Mouse (Mus musculus) layer of hippocampus, postnatal 36 days (tissue): ENCODE data around the gene Tmtc4. TPM values are rescaled to one million over a fixed set of nuclear protein-coding genes. Genes with fewer than 3 reads are reported as not detected.

ENCODE experiments used
- DNase-seq, 2 experiments: peaks; one replicate each; pipeline ENCODE4 v3.0.0; 2022
- total RNA-seq, 2 experiments: library from RNA; stranded (reverse); gene quantifications; 2 replicates each; pipeline ENCODE4 v1.2.3; 2021

Tmtc4 gene
- total RNA-seq, 2 experiments from 2014 or later: 21.5 to 23.5 TPM

DNA sequence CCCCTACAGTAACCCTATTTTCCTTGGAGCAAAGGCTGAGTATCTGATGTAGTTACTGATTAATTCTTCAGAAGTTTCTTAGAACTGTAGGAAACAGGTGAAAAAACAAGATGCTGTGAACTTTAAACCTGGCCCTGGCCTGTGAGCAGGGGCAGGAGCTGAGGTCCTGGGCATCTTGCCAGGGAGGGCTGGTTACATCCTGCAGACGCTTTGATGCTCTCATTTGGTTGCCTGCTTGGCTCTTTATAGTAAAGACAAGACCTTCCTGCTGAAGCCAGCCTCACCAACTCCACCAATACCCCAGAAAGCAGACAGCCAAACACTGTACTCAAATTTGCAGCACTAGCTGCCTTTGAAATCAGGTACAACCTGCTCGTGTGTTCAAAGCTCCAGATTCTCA is 81.7 kb downstream of the Tmtc4 start:
- DNase-seq: no peak

DNA sequence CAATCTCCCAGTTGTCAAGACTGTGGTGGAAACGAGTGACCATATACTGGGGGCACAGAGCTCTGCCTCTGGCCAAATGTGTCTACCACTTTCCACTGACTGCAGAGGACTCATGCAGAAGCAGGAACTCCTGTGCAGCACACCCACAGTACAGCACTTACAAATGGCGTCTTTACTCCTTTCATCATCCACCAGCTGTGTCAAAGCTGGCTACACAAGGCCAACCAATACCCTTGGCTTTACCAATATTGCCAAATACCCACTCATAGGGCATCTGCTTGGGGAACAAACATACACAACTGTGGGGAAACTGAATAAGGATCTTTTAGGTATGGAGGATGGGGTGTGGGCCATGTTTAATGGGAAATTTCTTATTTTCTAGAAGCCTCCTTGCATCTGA is 82.1 kb downstream of the Tmtc4 start:
- no peak for DNase-seq

DNA sequence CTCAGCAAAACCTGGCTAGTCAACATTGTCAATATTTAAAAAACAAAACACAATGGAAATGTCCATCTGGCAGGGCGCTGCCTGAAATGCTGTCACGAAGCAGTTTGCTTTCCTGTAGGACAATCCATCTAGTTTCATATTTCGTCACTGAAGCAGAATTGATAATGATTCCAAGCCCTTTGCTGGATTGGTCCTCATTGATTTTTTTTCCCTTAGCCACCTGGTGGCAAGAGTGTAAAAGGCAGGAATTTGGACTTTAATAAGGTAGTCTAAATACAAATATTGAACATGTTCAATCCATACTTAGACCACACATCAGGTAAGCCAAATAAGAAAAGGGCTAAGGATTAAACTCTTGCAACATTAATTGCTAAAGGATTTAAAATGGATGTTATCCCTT is 82.7 kb downstream of the Tmtc4 start:
- no peak for DNase-seq

DNA sequence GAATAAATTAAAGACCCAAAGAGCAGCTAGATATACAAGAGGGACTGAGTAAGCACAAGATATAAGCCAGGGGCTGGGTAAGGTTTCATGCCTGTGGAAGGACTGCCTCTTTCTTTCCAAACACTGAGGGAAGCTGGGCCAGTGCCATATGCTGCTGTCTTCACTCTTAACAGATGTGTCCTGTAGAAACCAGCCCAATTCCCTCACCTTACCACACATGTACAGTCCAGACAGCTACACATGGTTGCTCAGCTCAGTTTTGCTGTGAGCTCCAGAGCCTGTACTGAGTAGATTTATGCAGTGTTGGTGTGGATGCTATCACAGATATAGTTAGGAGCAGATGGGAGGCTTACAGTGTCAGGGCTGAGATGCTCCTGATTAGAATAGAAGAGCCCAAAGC is 83.2 kb downstream of the Tmtc4 start:
- DNase-seq: no peak

DNA sequence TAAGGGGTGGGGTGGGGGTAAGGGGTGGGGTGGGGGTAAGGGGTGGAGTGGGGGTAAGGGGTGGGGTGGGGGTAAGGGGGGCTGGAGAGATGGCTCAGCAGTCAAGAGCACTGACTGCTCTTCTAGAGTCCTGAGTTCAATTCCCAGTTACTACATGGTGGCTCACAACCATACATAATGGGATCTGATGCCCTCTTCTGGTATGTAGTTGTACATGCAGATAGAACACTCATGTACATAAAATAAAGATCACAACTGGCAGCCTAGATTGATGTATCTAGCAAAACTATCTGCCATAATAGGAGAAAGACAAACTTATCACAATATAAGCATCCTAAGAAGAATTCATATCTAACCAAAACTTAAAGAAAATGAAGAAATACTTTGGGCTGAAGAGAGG is 85.3 kb downstream of the Tmtc4 start:
- DNase-seq: no peak

DNA sequence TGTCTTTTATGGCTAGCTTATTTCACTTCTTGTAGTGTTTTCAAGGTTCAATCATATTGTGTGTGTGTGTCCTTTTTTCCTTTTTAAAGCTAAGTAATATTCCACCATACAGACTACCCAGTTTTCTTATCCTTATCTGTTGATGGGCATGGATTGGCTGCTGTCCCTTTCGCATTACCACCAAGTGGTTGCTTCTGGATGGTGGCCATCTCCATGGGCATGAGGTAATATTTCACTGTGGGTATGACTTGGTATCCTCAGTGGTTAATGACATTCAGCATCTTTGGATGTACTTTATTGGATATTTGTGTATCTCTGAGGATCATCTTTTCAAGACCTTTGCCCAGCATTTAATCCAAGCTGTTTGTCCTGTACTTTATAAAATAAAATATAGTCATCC is 87.7 kb downstream of the Tmtc4 start:
- no peak for DNase-seq

DNA sequence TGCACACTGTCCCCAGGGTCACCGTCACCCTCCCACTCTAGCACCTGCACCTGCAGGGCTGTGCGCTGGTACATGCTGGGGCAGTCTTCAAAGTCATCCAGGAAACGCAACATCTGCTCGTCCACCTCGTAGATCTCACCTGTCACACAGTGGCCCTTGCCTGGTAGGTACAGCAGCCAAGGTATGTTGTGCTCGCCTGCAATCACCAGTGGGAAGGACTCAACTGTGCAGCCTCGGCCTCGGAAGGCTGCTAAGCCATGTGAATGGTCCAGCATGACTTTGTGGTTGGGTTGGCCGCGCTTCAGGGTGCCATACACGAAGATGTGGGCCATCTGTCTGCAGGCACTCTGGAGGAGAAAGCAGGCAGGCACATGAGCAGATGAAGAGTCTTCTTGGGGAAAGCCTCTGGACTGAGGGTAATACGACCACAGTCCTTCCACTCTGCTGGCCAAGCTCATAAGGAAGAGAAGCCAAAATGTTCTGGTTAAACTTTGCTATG is 92.3 kb downstream of the Tmtc4 start:
- no peak for DNase-seq

DNA sequence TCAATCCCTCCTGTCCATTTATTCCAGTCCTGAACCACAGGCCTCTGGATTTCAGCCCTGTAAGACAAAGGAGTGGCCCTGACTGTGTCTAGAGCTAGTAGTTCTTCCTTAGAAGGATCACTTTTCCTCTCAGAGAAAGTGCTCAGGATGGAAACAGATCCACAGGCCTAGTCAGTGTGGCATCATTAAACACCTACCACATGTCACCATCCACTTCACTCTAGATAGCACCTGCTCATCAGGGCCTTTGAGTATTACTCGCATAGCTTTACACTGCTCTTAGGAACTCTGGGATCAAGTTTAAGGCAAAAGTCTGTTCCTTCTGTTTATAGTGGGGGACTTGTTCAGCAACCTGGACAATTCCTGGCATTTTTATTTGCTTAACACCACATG is 95.4 kb downstream of the Tmtc4 start:
- no peak for DNase-seq

DNA sequence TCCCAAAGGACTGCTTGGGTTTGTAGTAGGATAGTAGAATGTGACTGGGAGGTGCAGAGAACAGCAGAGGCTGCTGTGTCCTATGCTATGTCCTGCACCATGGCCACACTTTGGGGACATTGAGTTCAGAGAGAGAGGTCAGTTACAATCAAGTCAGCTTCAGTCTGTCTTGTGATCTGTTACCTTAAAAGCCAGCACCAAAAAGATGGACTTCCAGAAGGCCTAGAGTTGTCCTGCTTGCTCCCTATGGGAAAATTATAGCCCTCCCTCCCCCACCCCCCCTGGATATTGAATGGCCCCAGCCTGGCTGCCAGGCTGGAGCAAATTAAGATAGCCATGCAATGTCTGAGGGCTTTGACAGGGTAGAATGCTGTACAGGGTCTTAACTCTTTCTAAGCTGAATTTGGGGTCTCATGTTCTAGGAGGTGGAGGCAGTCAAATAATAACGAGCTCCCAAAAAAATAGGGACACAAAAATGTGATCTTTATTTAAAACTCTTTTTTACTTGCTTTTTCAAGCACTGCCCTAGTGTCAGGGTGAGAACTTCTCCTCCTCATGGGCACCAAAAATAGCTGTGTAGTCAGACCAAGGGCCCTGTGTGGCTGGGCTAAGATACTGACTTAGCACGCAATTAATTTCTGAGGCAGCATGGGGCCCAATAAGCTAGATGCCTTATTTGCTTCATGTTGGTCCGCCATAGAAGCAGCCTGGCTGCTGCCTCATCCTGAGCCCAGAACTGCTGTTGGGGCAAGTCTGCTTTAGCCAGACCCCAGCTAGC is 95.9 kb downstream of the Tmtc4 start:
- no peak for DNase-seq

DNA sequence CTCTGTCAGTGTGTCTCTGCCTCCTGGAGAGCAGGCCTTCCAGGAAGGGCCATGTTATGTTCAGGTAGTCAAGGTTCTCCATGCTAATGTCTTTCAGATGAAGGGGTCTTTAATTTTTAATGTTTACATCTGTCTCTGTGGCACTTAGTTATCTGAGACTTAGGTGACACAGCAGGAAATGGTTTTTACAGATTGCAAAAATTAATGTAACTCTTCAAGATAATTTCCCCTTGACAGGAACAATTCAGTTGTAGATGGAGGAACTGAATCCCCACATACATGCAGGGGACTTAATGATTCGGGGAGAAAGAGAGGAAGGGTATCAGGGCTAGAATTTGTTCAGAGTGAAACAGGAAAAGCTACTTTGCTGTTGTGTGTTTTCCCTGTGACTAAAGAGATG is 96.6 kb downstream of the Tmtc4 start:
- DNase-seq: no peak

DNA sequence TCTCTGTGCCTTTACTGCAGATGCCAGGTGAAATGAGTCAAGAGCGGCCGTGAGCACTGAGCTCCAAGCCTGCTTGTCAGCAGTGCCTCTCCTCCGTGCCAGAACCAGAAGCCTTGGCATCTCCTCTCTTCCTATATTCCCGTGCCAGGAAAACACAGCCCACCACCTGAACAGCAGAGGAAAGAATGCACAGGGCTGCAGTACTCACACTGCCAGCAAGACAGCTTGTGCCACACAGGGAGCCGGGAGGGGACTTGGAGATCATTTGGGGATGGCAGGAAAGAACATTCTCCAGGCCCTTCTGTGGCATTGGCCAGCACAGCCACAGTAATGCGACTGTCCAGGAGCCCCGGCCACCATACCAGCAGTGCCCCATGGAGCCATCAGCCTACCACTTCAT is 97.9 kb downstream of the Tmtc4 start:
- DNase-seq: peak; percentile 54 to 62

DNA sequence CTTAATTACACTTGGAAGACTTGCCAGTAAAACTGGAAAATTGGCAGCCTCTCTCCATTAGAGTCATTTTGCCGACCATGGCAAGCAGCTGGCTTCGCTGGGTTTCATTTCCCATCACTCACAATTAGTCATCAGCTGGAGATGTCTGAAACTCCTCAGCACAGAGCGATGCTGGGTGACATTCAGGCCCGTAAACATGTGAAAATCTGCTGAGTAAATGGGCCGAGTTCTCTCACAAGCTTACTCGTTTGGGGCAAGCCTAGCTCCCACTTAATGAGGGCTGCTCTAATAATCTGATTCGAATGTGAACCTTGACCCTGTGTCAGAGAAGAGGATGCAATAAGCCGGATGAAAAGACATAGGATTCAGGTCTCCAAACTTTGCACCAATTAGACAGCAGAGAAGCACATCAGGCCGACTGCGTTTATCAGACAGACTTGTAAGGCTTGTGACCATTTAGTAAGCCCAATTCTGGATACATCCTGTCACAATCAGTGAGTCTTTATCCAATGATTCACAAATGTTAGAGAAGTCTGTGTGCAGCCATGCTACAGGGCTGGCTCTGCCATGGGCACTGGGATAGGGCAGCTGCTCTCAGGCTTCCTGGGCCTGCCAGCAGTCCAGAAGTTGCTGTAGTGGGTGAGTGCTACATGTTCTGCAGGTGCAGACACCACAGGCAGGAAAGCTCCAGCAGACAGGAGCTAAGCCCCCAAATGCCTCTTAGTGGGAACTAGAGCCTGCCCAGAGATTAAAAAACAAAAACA is 99.8 kb downstream of the Tmtc4 start:
- peak in 1 of 2 experiments; percentile 33 for DNase-seq

DNA sequence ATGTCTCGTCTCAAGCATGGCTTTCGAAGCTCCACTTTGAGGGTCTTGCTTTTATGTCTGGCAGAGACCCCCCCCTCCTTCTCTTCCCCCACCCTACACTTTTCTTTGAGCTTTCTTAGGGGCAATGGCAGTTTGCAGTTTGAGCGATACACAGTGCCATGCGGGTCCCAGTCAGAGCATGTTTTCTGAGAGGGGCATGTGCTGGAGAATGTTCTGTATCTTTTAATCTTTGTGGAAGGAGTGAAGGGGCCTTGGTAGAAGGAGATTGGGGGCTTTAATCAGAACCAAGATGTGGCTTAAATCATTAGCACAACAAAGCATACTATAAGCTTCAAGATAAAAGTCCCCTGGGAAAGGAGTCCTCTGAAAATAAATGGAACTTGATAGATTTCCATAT is 100.4 kb downstream of the Tmtc4 start:
- DNase-seq: no peak

DNA sequence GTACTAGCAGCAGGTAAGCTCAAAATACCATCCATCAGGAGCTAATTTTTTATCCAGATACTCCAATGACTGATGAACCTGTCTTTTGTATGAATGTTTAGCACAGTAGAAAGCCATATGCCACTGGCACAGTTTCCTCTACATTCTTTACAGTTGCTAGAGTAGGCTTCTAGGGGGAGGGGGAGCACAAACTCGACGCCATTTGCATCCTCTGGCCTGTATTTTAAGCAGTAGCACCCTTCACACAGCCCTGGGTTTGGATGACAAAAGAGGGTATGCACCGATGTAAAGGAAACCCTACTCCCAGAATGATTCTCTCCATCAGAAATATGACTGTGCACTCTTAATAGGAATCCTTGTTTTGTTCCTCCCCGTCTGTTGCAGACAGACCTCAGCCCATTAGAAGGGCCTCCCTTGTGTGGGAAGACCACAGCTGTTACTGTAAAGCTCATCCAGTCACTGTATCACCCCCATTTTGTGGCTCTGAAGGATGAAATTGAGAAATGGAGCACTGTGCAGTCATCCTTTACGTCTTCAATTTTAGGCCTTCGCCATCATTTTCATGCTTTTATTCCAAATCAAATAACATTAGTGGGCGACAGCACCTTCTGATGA is 100.9 kb downstream of the Tmtc4 start:
- no peak for DNase-seq

DNA sequence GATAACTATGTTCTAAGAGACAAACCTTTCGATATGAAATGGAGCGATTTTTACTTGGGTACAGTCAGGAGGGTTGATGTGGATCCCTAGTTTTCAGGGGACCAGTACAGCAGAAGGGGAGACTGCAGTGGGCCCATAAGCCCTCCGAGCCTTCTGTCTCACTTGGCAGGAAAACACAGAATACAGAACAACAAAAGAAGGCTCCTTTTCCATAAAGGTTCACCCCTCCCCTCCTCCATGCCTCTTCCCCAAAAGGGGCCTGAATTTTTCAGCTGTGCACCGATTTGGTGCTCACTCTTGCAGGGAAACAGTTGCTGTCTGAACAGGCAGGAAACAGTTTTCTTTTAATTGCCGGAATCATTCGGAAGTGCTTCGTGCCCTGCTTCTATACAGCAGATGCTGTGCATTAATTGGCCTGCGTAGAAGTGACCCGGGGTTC is 101.6 kb downstream of the Tmtc4 start:
- DNase-seq: no peak

DNA sequence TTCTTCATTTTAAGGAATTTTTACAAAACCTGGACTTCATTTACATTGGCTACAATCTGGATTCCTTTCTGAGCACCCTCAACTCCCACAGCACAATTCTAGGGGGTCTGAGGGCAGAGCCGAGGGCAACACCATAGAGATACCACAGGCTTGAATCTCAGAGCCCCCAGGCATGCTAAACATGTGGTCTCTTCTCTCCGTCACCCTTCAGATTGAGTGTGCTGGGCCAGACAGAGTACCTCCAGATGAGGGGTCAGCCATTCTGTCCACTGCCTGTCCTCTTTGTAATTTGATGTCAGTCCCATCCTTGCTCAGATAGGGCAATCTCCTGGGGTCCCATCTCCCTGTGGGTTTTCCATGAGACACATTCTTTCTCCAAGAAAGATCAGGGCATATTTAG is 102.1 kb downstream of the Tmtc4 start:
- DNase-seq: no peak

DNA sequence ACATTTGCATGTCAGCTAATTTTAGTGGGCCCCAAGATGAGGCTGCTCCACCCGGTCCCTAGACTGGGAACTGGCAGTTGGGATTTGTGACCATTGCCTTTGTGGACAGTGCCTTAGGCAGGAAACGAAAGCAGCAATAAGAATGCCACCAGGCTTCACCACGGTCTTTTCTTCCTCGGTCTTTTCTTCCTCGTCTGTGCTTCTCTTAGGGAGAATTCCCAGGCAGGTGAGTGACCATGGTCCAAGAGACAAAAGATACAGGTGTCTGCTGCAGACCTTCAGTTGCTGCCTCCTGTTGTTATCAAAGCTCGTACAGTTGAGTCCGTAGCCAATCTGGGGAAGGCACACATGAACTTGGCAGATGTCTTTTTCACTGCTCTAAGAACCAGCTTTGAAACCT is 103.5 kb downstream of the Tmtc4 start:
- DNase-seq: no peak

DNA sequence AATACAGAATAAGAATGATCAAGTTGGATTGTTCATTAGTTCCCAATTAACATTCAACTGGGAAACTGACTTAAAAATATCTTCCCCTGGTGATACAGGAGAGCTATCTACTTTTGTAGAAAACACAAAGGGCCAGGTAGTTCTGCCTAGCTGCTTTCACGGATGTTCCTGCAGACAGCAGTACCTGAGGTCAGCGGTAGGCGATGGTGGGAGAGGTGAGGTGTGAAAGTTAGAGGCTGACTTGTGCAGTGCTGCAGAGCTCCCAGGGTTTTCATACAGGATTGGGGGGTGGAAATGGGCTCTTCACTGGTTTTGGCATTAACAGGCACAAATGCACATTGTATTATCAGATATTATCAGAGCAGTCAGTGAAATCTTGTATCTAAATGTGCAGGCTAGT is 106.0 kb downstream of the Tmtc4 start:
- DNase-seq: no peak

DNA sequence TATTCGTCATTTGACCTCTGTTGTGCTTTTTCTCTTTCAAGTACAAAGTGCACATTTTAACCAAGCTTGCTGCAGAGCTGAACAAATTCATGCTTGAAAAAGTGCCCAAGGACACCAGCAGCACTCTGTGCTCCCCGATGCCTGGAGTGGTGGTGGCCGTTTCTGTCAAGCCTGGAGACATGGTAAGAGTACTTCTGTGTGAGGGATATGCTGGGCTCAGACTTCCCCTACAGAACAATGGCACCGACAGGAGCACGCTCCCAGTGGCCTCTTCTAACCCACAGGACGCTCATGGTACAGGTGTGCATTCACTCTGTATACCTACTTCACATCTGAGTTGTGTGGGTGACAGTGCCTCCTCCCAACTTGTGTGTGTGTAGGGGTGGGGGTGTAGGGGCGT is 107.1 kb downstream of the Tmtc4 start:
- no peak for DNase-seq

DNA sequence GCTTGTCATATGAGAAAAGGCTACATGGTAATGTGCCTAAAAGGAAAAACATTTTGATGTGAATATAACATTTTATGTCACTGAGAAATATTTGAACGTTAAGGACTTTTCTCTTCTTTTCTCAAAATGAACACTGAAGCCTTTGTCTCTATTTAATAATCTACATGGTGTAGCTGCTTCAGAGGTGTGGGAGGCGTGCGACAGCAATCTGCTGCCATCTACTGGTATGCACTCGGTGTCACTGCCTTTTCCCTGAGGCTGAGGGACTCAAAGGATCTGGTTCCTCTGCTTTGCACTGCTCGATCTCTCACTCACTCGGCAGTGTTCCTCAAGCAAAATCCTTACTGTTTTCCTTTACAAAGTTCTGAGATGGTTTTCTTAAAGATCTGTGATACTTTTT is 107.7 kb downstream of the Tmtc4 start:
- peak; percentile 81 to 82 for DNase-seq

DNA sequence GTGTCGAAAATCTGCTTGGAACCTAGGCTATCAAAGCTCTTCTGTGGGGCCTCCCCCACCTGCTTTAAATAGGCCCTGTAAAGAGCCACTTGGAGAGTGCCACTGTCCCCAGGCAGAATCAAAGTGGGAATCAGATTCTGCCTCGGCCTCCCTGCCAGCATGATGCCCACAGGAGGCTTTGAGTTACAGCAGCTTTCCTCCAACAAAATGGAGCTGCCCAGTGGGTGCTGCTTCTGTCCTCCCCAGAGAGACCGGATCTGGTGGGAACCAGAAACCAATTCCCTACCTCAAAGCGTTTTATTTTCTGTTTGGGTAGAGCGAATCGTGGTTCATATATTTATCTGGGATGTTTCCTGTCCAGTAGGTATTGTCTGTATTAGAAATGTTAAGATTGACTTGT is 108.2 kb downstream of the Tmtc4 start:
- DNase-seq: no peak

DNA sequence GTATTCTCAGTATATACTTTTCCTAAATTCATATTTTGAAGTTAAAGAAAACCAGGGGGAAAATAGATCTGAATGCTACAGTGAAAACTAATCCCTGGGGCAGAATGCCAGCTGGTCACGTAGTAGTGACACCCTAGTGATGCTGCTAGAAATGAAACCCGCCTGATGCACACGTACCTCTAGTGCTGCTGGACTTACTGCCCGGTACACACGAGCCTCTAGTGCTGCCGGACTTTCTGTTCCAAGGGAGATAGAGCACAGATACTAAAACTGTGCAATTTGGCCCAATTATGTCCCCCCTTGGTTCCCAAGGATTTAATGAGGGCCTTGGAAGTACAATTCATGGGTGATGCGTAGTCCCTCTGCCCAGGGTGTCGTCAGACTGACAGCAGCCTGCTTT is 108.8 kb downstream of the Tmtc4 start:
- DNase-seq: no peak

DNA sequence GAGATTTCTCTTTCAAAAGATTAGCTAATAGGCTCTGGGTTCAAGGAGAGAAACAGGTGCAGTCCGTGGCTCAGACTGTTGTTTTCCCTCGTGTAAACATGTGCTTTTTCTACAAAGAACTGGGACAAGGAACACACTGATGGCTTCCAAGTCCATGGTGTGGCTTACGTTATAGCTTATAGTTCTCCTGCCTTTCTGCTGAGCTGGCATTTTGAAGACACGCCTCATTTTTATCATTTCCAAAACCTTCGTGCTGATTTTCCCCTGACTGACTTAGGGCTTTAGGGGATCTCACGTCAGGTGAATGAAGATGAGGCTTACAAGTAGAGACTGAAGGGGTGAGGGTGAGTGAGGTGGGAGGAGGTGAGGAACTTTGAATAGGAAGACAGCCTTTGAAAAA is 111.2 kb downstream of the Tmtc4 start:
- no peak for DNase-seq
